Mouse (Mus musculus): ENCODE data around the gene Dnah1.

DNA sequence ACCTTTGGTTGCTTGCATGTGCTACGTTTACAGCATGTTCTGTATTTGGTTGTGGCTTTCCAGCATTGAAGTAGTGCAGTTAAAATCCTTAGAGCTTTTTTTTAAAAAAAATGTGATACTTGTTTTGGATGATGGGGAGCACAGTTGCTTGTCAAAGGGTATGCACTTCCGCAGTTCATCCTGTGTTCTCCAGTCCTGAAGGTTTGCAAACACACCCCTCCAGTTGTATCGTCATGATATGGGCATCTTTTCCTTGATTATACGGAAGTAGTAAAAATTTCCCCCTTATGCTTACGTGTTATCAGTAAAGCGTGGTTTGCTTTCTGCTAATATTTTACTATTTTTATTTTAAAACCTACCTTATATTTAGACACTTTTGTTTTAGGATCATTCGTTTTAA lies 13.7 kb upstream of the Dnah1 start:
- TF ChIP-seq POLR2A (IDR thresholded peaks at IDR 0.05; ENCODE audit: control insufficient read depth in 1 of 2, insufficient read depth in 1 of 2, low read depth in 1 of 2, low read length in 2 of 2, poor library complexity in 1 of 2) (no peak), EP300 (IDR thresholded peaks at IDR 0.05; ENCODE audit: low read depth in 1 of 2, low read length in 2 of 2) (peak; percentile 45 to 47; a peak in 3 of 4 replicates)
